Mouse (Mus musculus): ENCODE data around the gene Sh3bgr. TPM values are rescaled to one million over a fixed set of nuclear protein-coding genes. Genes with fewer than 3 reads are reported as not detected.

Gene Sh3bgr
- 4.9 TPM for polyA plus RNA-seq (2015; fragmentation: Illumina TruSeq; extraction: RNeasy Lipid Tissue Mini Kit (QIAGEN cat#74804); ENCODE audit: insufficient read depth, low replicate concordance)

DNA sequence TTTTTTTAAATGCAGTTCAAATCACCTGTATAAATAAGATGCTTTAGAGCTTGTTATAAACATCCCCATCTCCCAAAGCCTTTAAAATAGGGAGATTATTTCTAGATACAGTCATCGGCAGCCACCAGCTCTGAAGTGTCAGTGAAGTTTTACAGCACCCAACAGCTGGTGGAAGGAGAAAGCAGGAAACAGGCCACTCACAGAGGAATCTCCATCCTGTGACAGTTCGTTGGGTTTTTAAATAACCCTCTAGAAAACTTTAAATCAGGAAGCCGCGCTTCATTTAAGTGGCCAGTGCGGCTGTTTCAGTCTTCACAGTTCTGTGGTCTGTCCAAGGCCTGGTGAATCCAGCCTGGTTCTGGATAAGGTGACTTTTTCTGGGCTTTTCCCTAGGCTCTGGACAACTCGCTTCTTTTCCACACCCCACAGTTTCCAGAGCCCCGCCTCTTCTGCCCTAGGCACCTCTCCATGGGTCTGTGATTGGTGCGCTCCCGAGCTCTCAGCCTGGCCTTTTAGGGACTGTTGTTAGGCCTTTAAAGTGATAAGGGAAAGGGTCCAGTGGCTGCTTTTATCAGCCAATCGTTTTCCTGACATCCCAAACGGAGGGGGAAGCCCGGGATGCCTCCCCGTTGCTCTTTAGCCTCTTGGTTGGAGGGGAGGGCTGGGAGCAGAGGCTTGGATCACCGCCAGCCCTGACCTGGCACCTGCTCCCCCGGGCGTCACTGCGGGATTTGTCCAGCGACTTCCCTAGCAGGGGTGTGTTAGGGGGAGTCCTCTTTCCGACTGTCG is at the start of gene Sh3bgr:
Gene Sh3bgr (plus strand): TSS at position 538 of the 789 bp plus-strand sequence.

DNA sequence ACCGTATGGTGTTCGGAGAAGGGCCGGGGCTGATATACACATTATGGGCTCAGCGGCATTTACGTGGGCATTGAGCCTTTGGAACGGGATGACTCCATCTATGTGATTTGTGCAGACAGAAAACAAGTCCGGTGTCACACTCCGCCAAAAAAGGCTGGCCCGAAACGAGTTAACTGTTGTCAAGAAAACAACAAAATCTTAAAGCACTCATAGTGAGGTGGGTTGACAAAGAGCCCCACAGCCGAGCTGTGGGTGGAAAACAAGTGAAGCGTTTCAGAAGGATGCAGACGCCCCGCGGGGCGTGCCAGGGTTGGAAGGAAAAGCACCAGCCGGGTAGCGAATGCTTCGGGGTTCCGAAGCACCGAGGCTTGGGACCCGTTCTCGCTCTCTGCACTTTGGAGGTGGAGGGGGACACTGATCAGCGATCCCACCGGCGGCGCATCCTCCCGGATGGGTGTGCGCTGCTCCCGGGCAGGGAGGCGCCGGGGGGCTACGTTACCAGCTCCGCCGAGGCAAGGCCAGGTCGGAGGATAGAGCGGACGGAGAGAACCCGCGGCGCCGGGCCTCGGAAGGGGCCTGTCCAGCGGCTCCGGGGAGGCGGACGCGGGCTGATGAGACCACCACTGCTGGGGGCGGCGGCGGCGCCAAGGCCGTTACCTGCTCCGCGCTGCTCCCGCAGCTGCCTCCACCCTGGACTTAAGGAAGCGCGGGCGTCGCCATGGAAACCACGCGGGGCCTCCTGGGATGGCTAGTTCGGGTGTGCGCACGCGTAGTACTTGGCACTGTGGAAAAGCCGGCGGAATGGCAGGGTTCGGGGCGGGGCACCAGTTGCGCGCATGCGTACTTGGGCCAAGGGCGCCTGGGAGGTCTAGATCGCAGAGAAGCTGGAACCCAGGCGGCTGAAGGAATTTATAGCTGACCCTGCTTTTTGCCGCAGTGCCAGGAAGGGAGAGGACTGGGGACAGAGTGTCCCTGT is 8.4 kb upstream of the Sh3bgr start, which contains the start of gene Lca5l:
Gene Lca5l (minus strand): TSS at position 741 of the 976 bp plus-strand sequence.

DNA sequence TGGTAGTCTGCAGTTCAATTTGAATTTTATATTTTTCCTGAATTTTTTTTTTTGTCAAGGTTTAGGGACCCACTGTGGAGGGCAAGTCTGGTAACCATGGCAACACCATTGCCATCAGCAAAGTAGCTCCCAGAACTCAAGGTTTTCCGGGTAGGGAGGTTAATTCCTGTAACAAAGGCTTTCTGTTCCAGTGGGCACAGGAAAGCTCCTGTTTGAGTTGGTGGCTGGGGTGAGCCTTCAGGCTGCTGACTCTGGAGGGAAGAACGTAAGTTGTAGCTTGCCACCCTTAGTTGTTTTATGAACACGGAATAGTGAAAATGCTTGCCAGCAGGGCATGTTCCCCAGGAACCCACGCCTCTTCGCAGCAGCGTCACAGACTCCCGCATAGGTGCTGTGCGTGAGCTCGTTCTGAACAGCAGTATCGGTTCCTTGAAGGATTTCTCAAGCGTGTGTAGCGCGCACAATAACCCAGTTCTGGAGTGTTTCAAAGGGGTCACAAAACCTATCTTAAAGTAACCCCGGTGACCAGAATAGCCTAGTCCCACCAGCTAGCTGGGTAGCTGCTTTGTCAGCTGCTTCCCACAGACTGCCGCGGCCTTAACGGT is 35.2 kb downstream of the Sh3bgr start, which contains the start of gene B3galt5:
Gene B3galt5 (plus strand): TSS at position 436 of the 605 bp plus-strand sequence.

Other genes starting within 250 kb of the Sh3bgr start
- gene Psmg1, start 209.5 kb upstream of the Sh3bgr start, polyA plus RNA-seq (2015; fragmentation: Illumina TruSeq; extraction: RNeasy Lipid Tissue Mini Kit (QIAGEN cat#74804); ENCODE audit: insufficient read depth, low replicate concordance), result 31.3 TPM
- 234 TPM for gene Brwd1, start 117.9 kb upstream of the Sh3bgr start, polyA plus RNA-seq (2015; fragmentation: Illumina TruSeq; extraction: RNeasy Lipid Tissue Mini Kit (QIAGEN cat#74804); ENCODE audit: insufficient read depth, low replicate concordance)
- gene Hmgn1, start 72.7 kb upstream of the Sh3bgr start, polyA plus RNA-seq (2015; fragmentation: Illumina TruSeq; extraction: RNeasy Lipid Tissue Mini Kit (QIAGEN cat#74804); ENCODE audit: insufficient read depth, low replicate concordance), result 204 TPM
- gene Wrb, start 55.0 kb upstream of the Sh3bgr start, polyA plus RNA-seq (2015; fragmentation: Illumina TruSeq; extraction: RNeasy Lipid Tissue Mini Kit (QIAGEN cat#74804); ENCODE audit: insufficient read depth, low replicate concordance), result 11.1 TPM
- gene Lca5l, start 8.2 kb upstream of the Sh3bgr start, polyA plus RNA-seq (2015; fragmentation: Illumina TruSeq; extraction: RNeasy Lipid Tissue Mini Kit (QIAGEN cat#74804); ENCODE audit: insufficient read depth, low replicate concordance), result 0.25 TPM
- gene B3galt5, start 35.4 kb downstream of the Sh3bgr start, polyA plus RNA-seq (2015; fragmentation: Illumina TruSeq; extraction: RNeasy Lipid Tissue Mini Kit (QIAGEN cat#74804); ENCODE audit: insufficient read depth, low replicate concordance), result 0.68 TPM
- gene Itgb2l, start 243.2 kb downstream of the Sh3bgr start, polyA plus RNA-seq (2015; fragmentation: Illumina TruSeq; extraction: RNeasy Lipid Tissue Mini Kit (QIAGEN cat#74804); ENCODE audit: insufficient read depth, low replicate concordance), result 0.17 TPM